Mouse (Mus musculus) intestine, postnatal 0 days (tissue): Measurements from ENCODE around the gene Ggact. TPM values are rescaled to one million over a fixed set of nuclear protein-coding genes. Genes with fewer than 3 reads are reported as not detected.

Experiments used
- ATAC-seq: fragments of 200-750 bp; cut with Nextera tagmentation; 2 replicates; pipeline ENCODE4 v1.8.0; 2017; ENCODE audit warnings: mild to moderate bottlenecking, moderate TSS enrichment, moderate library complexity
- H3K27ac ChIP-seq: fragments of 300-500 bp; sonication (generic); 2 replicates; pipeline ENCODE4 v1.5.1; 2014; ENCODE audit warnings: mild to moderate bottlenecking, low read depth, low read length, moderate library complexity
- H3K27me3 ChIP-seq: fragments of 300-500 bp; sonication (generic); replicated peaks from 2 replicates; pipeline ENCODE4 v1.6.1; 2014; ENCODE audit warnings: low read length, mixed read lengths; ENCODE audit not compliant: control insufficient read depth, insufficient read depth
- H3K36me3 ChIP-seq: fragments of 300-500 bp; sonication (generic); 2 replicates; pipeline ENCODE4 v1.6.1; 2014; ENCODE audit warnings: mild to moderate bottlenecking, moderate library complexity; ENCODE audit not compliant: control insufficient read depth, insufficient read depth
- H3K4me1 ChIP-seq: fragments of 300-500 bp; sonication (generic); replicated peaks from 2 replicates; pipeline ENCODE4 v1.6.1; 2014; ENCODE audit warnings: antibody characterized with exemption, low read length, mixed read lengths; ENCODE audit not compliant: control insufficient read depth, insufficient read depth
- H3K4me2 ChIP-seq: fragments of 300-500 bp; sonication (generic); replicated peaks from 2 replicates; pipeline ENCODE4 v1.6.1; 2014; ENCODE audit warnings: low read depth, mild to moderate bottlenecking, moderate library complexity
- H3K4me3 ChIP-seq: fragments of 300-500 bp; sonication (generic); 2 replicates; pipeline ENCODE4 v1.5.1; 2014; ENCODE audit warnings: low read depth, low read length
- H3K9ac ChIP-seq: fragments of 300-500 bp; sonication (generic); 2 replicates; pipeline ENCODE4 v1.6.1; 2014; ENCODE audit warnings: mild to moderate bottlenecking, low read depth, low read length
- H3K9me3 ChIP-seq: fragments of 300-500 bp; sonication (generic); 2 replicates; pipeline ENCODE4 v1.6.1; 2016; ENCODE audit warnings: mixed run types; ENCODE audit not compliant: control insufficient read depth
- CTCF ChIP-seq: sonication (generic); IDR thresholded peaks from 2 replicates; pipeline ENCODE4 v1.5.1; 2016; ENCODE audit warnings: low read depth, mild to moderate bottlenecking, control low read depth, antibody characterized with exemption, moderate library complexity
- WGBS: fragments of 180-500 bp; shearing (Covaris S2); extraction: QIAGEN DNeasy Blood & Tissue Kit; methylation state at CpG from one replicate; pipeline ENCODE4 v1.1.7; 2014; 5-methylcytosine and 5-hydroxymethylcytosine counted together
- polyA plus RNA-seq: library from polyadenylated mRNA; unstranded; fragments of >200 nt; fragmentation: Nextera tagmentation; extraction: Ambion mirVana; gene quantifications from 2 replicates; pipeline ENCODE4 v1.2.1, GENCODE M21; 2015

Gene Ggact
- polyA plus RNA-seq, 1 experiment from 2014 or later: 59.5 TPM

GRCm38 (mm10) chr14:122852506-122853057, 61.0 kb downstream of the Ggact start:
- WGBS: 85% methylated on average over 5 of the region's 5 CpGs
- no peaks in the 10 kb centered on the region for H3K9me3 ChIP-seq
- no peak overlapping the region for H3K9ac ChIP-seq
- H3K36me3 ChIP-seq: no peaks in the 10 kb centered on the region
- no peaks in the 10 kb centered on the region for H3K4me1 ChIP-seq
- no peaks in the 10 kb centered on the region for H3K27me3 ChIP-seq
- H3K4me2 ChIP-seq: no peak overlapping the region
- no peak overlapping the region for H3K4me3 ChIP-seq
- H3K27ac ChIP-seq: no peak overlapping the region
- no peak for ATAC-seq
- no peak for TF ChIP-seq CTCF

GRCm38 (mm10) chr14:122837018-122837417, 76.5 kb downstream of the Ggact start:
- H3K9me3 ChIP-seq: no peaks in the 10 kb centered on the region
- WGBS: 59% methylated on average over 2 of the region's 2 CpGs

GRCm38 (mm10) chr14:122836221-122836620, 77.3 kb downstream of the Ggact start:
- WGBS: 39% methylated on average over 4 of the region's 4 CpGs
- Histone ChIP-seq H3K4me3 (no peak overlapping the region), H3K9me3 (no peaks in the 10 kb centered on the region), H3K9ac (no peak overlapping the region), H3K4me1 (no peaks in the 10 kb centered on the region), H3K27me3 (no peaks in the 10 kb centered on the region), H3K36me3 (no peaks in the 10 kb centered on the region), H3K4me2 (no peak overlapping the region), H3K27ac (no peak overlapping the region)
- no peak for TF ChIP-seq CTCF
- no peak for ATAC-seq

More at GRCm38 (mm10) chr14:122837018-122837417, 76.5 kb downstream of the Ggact start:
- Histone ChIP-seq H3K27ac (no peak overlapping the region), H3K36me3 (no peaks in the 10 kb centered on the region), H3K9ac (no peak overlapping the region), H3K4me1 (no peaks in the 10 kb centered on the region), H3K27me3 (no peaks in the 10 kb centered on the region), H3K4me3 (no peak overlapping the region), H3K4me2 (no peak overlapping the region)
- TF ChIP-seq CTCF: no peak
- ATAC-seq: no peak

- WGBS: 30% methylated on average over 7 of the region's 7 CpGs
- peak; percentile 31; the same call in 1 of the 2 replicates for ATAC-seq
- Histone ChIP-seq H3K27me3 (no peaks in the 10 kb centered on the region), H3K4me1 (no peaks in the 10 kb centered on the region), H3K27ac (no peak overlapping the region), H3K4me2 (no peak overlapping the region), H3K9ac (no peak overlapping the region), H3K4me3 (no peak overlapping the region), H3K36me3 (no peaks in the 10 kb centered on the region), H3K9me3 (no peaks in the 10 kb centered on the region)
- no peak for TF ChIP-seq CTCF
These were observed 77.9 kb downstream of the Ggact start for GRCm38 (mm10) chr14:122835487-122836190.

GRCm38 (mm10) chr14:122834753-122835152, 78.8 kb downstream of the Ggact start:
- WGBS: 93% methylated on average over 1 of the region's 1 CpGs
- H3K4me1 ChIP-seq: no peaks in the 10 kb centered on the region
- no peak overlapping the region for H3K4me2 ChIP-seq
- no peak overlapping the region for H3K9ac ChIP-seq
- no peaks in the 10 kb centered on the region for H3K27me3 ChIP-seq
- H3K9me3 ChIP-seq: no peaks in the 10 kb centered on the region
- no peak for ATAC-seq
- TF ChIP-seq CTCF: no peak
- no peaks in the 10 kb centered on the region for H3K36me3 ChIP-seq
- no peak overlapping the region for H3K4me3 ChIP-seq
- no peak overlapping the region for H3K27ac ChIP-seq

- Histone ChIP-seq H3K9ac (no peak overlapping the region), H3K27me3 (no peaks in the 10 kb centered on the region), H3K36me3 (no peaks in the 10 kb centered on the region), H3K9me3 (no peaks in the 10 kb centered on the region), H3K27ac (no peak overlapping the region), H3K4me2 (no peak overlapping the region), H3K4me3 (no peak overlapping the region), H3K4me1 (no peaks in the 10 kb centered on the region)
- no peak for TF ChIP-seq CTCF
- ATAC-seq: no peak
- 74% methylated on average over 3 of the region's 3 CpGs for WGBS
These were observed 79.9 kb downstream of the Ggact start for GRCm38 (mm10) chr14:122833666-122834065.
